Mouse (Mus musculus): ENCODE measurements around the gene Fam19a4. TPM values are rescaled to one million over a fixed set of nuclear protein-coding genes. Genes with fewer than 3 reads are reported as not detected.
A peak's percentile ranks its signal among the peaks of the same experiment; 100 is the strongest.
"Not testable (repeated sequence)": the region's sequence is repeated elsewhere in the genome, so short reads cannot be mapped to it uniquely, and the experiment has no call there.

The Fam19a4 gene
- total RNA-seq, 2 experiments from 2014 or later = not detected

DNA sequence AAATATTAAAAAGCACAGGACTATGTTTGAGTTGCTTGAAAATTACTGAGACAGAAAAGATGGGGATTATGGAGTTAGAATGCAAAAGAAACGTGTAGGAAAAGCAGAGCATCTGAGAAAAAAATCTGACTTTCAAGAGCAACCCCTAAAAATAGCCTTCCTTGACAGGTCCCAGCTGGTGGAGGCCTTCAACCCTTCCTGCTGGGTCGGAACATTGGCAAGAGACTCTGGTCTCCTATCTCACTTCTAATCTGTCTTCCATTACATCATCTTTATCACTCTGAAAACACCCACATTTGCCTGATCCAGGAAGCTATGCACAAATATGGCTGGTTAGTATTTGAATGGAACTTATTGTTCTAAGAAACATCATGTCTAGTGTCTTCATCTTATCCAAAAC lies 115.4 kb downstream of the Fam19a4 start:
- peak; percentile 4 to 5 for DNase-seq

DNA sequence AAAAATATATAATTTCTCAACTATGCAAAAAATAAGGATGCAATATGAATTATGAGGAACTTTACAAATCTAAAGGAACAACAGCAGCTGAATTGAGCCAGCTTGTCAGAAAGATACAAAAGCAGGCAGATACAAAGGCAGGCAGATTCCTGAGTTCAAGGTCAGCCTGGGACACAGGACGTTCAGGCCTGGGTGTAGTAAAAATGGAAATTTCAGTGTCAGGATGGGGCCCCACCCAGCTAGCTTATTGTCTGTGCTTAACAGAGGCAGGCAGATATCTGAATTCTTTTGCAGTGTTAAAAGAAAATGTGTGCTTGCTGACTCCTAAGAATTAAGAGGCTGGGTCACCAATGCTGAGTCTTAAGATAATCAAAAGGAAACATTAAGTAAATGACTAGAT lies 124.4 kb downstream of the Fam19a4 start:
- DNase-seq = no peak

DNA sequence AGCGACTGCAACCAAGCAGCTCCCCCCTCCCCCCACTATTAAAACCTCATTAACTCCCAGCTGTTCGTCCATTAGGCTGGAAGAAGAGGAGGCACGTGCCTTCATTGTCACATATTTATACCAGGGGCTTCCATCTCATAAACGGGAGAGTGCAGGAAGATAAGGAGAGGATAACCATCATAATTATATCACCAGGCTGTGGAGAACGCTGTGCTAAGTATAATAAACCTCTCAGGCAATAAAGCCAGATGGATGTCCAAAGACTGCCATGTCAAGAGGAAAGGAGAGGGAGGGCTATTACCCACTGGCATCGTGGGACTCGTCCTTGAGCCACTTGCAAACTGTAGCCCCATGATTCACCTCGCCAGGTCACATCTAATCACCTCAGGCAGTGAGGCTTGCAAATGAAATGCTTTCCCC lies 151.1 kb downstream of the Fam19a4 start:
- DNase-seq = no peak

DNA sequence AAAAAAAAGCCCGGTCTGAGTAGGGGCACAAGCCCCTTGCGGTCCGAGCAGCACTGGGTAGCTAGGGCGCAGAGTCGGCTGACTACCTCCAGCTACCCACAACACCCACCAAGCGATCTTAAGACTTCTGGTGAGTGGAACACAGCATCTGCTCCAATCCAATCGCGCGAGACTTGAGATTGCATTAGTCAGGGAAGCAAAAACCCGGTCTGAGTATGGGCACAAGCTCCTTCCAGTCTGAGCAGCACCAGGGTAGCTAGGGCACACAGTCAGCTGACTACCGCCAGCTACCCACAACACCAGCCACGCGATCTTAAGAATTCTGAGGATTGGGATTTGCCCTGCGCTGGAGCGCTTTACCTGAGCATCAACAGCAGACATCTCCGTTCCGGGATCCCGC lies 183.1 kb downstream of the Fam19a4 start:
- DNase-seq = not testable (repeated sequence)

DNA sequence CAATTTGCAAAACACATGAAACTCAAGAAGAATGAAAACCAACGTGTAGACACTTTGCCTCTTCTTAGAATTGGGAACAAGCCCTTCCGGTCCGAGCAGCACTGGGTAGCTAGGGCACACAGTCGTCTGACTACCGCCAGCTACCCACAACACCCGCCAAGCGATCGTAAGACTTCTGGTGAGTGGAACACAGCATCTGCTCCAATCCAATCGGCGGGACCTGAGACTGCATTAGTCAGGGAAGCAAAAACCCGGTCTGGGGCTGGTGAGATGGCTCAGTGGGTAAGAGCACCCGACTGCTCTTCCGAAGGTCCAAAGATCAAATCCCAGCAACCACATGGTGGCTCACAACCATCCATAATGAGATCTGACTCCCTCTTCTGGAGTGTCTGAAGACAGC lies 183.6 kb downstream of the Fam19a4 start:
- not testable (repeated sequence) for DNase-seq

DNA sequence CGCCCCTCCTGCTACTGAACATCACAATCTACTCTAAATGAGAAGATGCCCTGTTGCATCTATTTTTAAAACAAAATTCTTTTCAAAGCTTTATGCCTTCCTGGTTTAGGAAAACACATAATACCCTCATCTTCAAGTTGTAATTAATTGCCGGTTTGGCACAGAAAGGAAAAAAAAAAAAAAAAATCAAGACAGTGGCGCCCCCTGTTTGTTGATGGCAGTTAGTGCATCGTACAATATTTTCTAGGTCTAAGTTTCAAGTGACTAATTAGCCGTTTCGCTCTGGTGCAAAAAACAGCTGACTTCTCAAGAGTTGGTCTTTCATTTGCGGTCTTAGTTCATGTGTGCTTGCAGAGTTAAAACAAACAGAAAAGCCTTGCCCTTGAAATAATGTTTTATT lies 207.1 kb downstream of the Fam19a4 start:
- DNase-seq = no peak

DNA sequence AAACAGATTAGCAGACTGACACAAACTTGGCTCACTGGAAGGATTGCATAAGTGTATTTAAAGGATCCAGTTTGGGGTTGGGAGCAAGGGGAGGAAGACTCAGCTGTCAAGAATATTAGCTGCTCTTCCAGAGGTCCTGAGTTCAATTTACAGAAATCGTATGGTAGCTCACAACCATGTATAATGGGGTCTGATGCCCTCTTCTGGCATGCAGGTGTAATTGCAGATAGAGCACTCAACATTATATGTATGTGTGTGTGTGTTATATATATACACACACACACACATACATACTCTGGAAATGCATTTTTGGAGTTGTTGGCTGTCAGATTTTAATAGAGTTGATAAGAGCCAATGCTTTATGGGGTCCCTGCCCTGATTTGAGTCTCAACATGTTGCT lies 216.3 kb downstream of the Fam19a4 start:
- DNase-seq = no peak

DNA sequence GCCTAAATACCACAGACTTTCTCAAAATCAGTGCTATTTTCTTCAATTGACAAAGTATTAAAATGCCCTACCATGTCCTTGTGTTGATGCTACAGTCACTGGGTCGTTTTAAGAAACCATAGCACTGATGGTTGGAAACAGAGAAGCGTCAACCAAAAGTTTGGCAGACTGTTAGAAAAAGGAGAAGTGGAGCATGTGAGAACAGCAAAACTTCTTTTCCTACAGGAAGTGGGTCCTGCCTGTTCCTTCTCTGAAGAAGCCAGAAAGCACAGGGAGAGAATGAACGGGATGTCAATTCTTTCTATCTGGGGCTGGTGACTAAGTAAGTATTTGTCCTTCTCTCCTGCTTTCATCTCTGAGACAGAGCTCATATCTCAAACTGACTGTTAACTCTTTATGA lies 219.6 kb downstream of the Fam19a4 start:
- DNase-seq = no peak

DNA sequence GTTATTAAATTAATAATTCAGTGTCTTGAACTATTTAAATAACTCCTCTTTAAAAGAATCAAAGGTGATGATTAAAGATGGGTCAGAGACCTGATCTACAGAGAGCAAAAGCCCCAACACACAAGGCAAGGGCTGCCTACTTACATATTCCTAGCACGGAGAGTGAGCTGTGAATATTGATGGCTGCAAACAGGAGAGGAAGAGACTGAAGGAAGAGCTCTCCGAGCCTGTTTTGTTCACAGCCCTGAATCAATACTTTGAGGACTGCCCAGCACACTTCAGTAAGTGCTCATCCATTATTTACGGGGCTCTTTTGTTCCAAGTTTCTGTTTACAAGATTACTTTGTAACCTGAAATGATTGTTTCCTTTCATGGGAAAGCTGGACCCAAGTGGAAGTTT lies 233.6 kb downstream of the Fam19a4 start:
- no peak for DNase-seq

DNA sequence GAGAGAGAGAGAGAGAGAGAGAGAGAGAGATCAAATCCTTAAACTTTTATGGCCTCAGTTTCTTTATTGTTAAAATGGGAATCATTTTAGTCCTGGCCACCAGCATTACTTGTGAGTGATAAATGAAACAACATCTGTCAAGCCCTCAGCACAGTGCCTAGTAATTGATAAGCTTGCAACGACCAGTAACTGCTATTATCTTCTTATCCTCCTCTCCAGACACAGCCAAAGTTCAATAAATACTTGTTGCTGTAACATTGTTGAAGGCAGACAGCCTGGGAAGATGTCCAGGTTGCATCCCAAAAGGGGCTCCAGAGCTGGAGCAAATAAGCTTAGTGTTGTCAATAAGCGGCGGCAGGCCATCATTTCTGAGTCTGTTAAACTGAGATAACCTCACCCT lies 257.2 kb downstream of the Fam19a4 start:
- DNase-seq = no peak

DNA sequence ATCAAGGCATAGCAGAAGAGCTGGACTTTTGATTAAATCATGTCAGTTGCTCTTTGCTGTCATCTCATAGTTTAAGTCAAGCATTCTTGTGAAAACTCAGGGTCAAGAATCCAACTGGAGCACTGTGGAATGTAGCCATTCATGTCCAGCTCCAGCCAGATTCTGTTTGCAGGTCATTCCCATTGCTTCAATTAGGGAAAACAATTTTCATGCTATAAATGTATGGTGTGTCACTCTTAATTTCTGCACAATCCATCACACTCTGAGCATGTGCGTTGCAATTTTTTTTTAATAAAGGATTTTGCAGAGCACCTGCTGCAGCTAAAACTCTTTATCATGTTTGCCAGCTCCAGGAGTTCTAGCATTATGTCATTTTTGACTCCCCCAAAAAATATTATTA lies 261.5 kb downstream of the Fam19a4 start:
- DNase-seq = no peak

DNA sequence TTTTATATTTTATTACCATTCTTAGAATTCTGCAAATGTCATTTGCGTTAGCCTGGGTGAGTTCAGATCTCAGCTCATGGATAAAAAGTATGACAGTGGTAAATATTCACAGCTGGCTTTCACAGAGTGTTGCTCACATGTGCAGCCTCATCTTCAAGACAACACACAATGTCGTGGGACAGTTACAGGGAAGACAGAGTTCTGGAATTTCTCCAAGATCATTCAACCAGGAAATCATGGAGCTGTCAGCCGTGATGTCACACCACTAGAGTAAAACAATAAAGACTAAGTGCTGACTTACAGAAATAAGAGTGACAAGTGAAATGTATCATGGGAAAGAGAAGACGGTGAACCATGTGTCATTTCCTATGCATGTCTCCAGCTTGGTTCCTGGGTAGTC lies 262.8 kb downstream of the Fam19a4 start:
- DNase-seq = no peak

Other genes with a start within 250 kb of the Fam19a4 start
- 10 to 100 TPM; 12.8 TPM for gene Eogt, start 88.8 kb upstream of the Fam19a4 start, total RNA-seq (2021)
- gene Tmf1, start 118.7 kb upstream of the Fam19a4 start, total RNA-seq (2021) = 10 to 100 TPM; 38.2 to 40.5 TPM
- 10 to 100 TPM; 55.0 to 62.2 TPM for gene Uba3, start 145.2 kb upstream of the Fam19a4 start, total RNA-seq (2021)
- gene Arl6ip5, start 150.3 kb upstream of the Fam19a4 start, total RNA-seq (2021) = 100 to 1,000 TPM; 125 to 130 TPM
- 10 to 100 TPM; 58.1 to 67.1 TPM for gene Lmod3, start 192.3 kb upstream of the Fam19a4 start, total RNA-seq (2021)